Mouse (Mus musculus) olfactory bulb, adult 2 months (tissue): ENCODE data around the gene Slc38a7.

Experiments
- CTCF ChIP-seq: fragments of 200-500 bp; IDR thresholded peaks from 2 replicates; pipeline ENCODE4 v1.5.1; 2012; ENCODE audit warnings: low read depth, mild to moderate bottlenecking, low read length, moderate library complexity; ENCODE audit not compliant: insufficient read depth
- POLR2A ChIP-seq: fragments of 200-500 bp; IDR thresholded peaks from 2 replicates; pipeline ENCODE4 v1.6.1; 2012; ENCODE audit warnings: mild to moderate bottlenecking, low read depth, low read length, moderate library complexity; ENCODE audit not compliant: insufficient read depth

DNA sequence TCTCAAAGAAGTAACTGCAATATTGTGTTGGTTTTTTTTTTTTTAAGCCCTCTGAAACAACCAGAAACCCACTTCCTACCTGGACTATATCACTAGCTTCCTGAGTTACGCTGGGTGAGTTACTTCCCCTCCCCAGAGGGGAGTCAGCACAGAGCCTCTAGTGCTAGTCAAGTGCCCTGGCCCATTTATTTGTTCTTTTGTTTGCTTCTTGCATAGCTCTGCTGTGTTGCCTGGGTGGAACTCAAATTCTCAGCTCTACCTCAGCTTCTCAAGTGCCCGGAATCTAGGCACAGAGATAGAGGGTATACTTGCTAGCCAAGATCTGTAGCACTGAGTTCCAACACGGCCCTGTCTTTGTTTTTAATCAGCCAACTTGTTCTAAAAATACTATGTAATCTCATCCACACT, 43.2 kb downstream of the Slc38a7 start:
- TF ChIP-seq CTCF (no peak), POLR2A (no peak)
